Mouse (Mus musculus): Measurements from ENCODE around the gene Nvl.

DNA sequence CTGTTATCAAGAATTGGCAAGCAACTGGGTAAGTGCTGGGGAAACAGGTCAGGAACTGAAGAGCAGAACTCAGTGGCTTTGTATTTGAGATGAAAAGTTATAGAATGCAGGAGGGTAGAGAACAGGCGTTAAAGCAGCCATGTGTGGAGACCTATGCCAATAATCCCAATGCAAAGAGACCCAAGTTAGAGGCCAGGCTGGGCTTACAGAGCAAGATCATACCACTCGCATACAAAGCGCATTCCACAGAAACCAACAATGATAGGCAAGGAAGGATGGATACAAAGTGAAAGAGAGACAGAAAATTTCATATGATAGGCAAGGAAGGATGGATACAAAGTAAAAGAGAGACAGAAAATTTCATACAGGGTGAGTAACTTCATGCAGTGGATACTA, 6.4 kb upstream of the Nvl start:
- TF ChIP-seq POLR2A (IDR thresholded peaks at IDR 0.05; ENCODE audit: borderline replicate concordance, extremely low read depth, insufficient read depth, insufficient read length, poor library complexity, severe bottlenecking) = no peak
- no peak for TF ChIP-seq CTCF (IDR thresholded peaks at IDR 0.05; ENCODE audit: borderline replicate concordance, extremely low read depth, insufficient read depth, insufficient read length)
